Mouse (Mus musculus): Measurements from ENCODE around the gene Rtl1. TPM values are rescaled to one million over a fixed set of nuclear protein-coding genes. Genes with fewer than 3 reads are reported as not detected.
A peak's percentile ranks its signal among the peaks of the same experiment; 100 is the strongest.

Rtl1 gene
- 1.2 and 1.4 TPM in 2 replicates for polyA plus RNA-seq (2016; fragmentation: Nextera tagmentation; extraction: Ambion mirVana)

- 71% methylated on average over 7 of the region's 7 CpGs for WGBS (ENCODE audit: insufficient replicate concordance)
- H3K4me1 ChIP-seq: no peaks in the 10 kb centered on the region
- no peaks in the 10 kb centered on the region for H3K9me3 ChIP-seq (replicated peaks)
- no peaks in the 10 kb centered on the region for H3K27me3 ChIP-seq (replicated peaks)
- no peak for ATAC-seq
- no peak within 1 kb of the TSS for H3K4me3 ChIP-seq
- peaks cover 8% of the 10 kb centered on the region; the same call in 1 of the 2 replicates for H3K36me3 ChIP-seq
- no peak within 1 kb of the TSS for H3K4me2 ChIP-seq
- H3K27ac ChIP-seq: no peak within 1 kb of the TSS
- no peak within 1 kb of the TSS for H3K9ac ChIP-seq
Observed at GRCm38 (mm10) chr12:109600230-109600629, at the start of gene Rtl1. Rtl1 (minus strand) TSS chr12:109600330.

DNA sequence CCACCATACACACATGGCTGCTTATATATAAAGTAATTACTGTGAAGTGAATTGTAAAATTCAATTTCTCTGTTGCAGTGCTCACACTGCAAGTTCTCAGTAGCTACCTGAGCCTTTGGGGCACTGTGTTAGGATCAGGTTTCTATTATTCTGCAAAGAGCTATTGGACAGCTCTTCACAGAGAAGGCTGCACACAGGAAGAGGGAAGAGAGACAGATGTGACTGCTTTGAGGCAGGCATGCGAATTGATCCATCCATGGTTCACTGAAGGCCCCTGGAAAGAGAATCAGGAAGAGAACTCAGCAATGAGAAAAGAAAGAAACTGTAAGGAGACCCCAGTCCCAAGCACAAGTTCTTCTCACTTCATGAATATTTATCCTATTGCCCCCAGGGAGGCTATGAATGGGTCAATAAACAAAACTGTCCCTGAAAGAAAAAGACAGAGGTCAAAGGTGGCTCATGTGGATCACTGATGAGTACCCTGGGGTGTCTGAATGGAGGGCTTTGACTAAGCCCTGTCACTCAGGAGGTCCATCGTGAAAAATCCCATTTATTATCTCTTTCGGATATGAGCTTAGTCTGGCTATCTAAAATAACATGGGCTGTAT lies 40.5 kb upstream of the Rtl1 start:
- Histone ChIP-seq H3K4me3 (no peak overlapping the region), H3K4me2 (no peak overlapping the region), H3K27me3 (replicated peaks) (no peaks in the 10 kb centered on the region), H3K9ac (no peak overlapping the region), H3K36me3 (no peaks in the 10 kb centered on the region), H3K4me1 (no peaks in the 10 kb centered on the region), H3K27ac (no peak overlapping the region), H3K9me3 (replicated peaks) (no peaks in the 10 kb centered on the region)
- 55% methylated on average over 3 of the region's 3 CpGs for WGBS (ENCODE audit: insufficient replicate concordance)
- ATAC-seq: no peak

DNA sequence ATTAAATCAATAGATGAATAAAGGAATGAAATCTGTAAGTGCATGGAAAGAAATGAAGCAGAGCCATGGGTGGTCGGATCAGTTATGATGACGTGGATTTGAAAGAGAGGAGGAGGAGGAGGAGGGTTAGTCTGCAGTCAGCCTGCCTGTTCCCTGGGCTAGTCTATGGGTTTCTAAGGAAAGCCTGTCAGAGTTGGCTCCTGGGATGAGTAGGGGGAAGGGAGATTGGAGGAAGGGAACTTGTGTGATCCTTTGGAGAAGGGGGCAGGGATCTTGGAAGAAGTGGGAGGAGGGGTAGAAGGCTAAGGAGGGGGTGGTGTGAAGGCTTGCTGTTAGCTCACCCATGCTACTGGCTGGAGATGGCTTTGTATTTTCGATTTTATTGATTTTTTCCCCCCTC lies 31.9 kb upstream of the Rtl1 start:
- Histone ChIP-seq H3K27me3 (replicated peaks) (no peaks in the 10 kb centered on the region), H3K36me3 (no peaks in the 10 kb centered on the region), H3K4me2 (no peak overlapping the region), H3K27ac (no peak overlapping the region), H3K4me1 (no peaks in the 10 kb centered on the region), H3K4me3 (no peak overlapping the region), H3K9ac (no peak overlapping the region), H3K9me3 (replicated peaks) (no peaks in the 10 kb centered on the region)
- ATAC-seq: no peak
- whole genome bisulfite sequencing (ENCODE audit: insufficient replicate concordance): 24% methylated on average over 3 of the region's 3 CpGs

GRCm38 (mm10) chr12:109628887-109629286 lies 28.8 kb upstream of the Rtl1 start:
- Histone ChIP-seq H3K4me3 (no peak overlapping the region), H3K9me3 (replicated peaks) (no peaks in the 10 kb centered on the region), H3K27me3 (replicated peaks) (no peaks in the 10 kb centered on the region), H3K36me3 (no peaks in the 10 kb centered on the region), H3K27ac (no peak overlapping the region), H3K4me2 (no peak overlapping the region), H3K4me1 (no peaks in the 10 kb centered on the region), H3K9ac (no peak overlapping the region)
- WGBS (ENCODE audit: insufficient replicate concordance): 72% methylated on average over 1 of the region's 1 CpGs
- ATAC-seq: no peak

DNA sequence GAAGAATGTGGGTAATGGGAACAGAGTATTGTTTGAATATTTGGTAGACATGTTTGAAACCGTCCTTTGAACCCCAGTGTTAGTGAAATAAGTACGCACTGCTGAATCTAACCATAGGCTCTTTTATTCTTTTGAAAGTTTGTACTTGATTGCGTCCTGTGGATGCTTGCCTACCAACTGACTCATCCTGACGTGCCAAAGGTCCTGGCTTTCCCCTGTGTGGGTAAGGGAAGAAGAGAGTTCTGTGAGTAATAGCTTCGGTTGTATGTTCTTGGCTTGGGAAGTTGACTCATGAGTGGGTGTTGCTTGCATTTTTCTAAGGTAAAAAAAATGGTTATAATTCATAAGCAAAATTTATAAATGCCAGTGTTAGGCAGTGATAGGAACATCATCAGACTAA lies 26.8 kb upstream of the Rtl1 start:
- 73% methylated on average over 5 of the region's 5 CpGs for WGBS (ENCODE audit: insufficient replicate concordance)
- Histone ChIP-seq H3K4me2 (no peak overlapping the region), H3K27ac (no peak overlapping the region), H3K9me3 (replicated peaks) (no peaks in the 10 kb centered on the region), H3K36me3 (no peaks in the 10 kb centered on the region), H3K27me3 (replicated peaks) (no peaks in the 10 kb centered on the region), H3K4me3 (no peak overlapping the region), H3K9ac (no peak overlapping the region), H3K4me1 (no peaks in the 10 kb centered on the region)
- ATAC-seq: no peak

- H3K27me3 ChIP-seq (replicated peaks): no peaks in the 10 kb centered on the region
- WGBS (ENCODE audit: insufficient replicate concordance): 70% methylated on average over 3 of the region's 3 CpGs
- H3K27ac ChIP-seq: no peak overlapping the region
- H3K9ac ChIP-seq: no peak overlapping the region
- no peaks in the 10 kb centered on the region for H3K9me3 ChIP-seq (replicated peaks)
- no peaks in the 10 kb centered on the region for H3K4me1 ChIP-seq
- H3K36me3 ChIP-seq: 0 out of 2 replicates have a peak, but pooled peaks cover 2% of the 10 kb centered on the region
- ATAC-seq: no peak
- no peak overlapping the region for H3K4me2 ChIP-seq
- H3K4me3 ChIP-seq: no peak overlapping the region
Observed at GRCm38 (mm10) chr12:109620196-109620595, 20.1 kb upstream of the Rtl1 start.

DNA sequence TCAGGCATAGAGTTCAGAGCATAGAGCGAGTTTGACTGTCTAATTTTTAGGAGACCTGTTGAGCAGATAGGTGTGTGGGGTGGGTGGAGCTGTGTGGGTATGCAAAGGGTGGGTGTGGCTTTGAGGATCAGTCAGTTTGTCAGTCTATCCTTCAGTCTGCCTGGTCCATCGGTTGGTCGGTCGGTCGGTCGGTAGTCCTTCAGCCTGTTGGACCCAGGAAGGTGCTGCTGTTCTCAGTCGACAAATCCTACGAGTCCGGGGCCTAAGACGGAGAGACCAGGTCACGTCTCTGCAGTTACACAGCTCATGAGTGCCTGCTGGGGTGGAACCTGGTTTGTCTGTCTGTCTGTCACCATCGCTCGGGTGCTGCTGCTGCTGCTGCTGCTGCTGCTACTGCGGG lies 17.9 kb upstream of the Rtl1 start:
- 81% methylated on average over 14 of the region's 14 CpGs for WGBS (ENCODE audit: insufficient replicate concordance)
- ATAC-seq: 0 out of 2 replicates have a peak, but pooled peaks have one; percentile 15

DNA sequence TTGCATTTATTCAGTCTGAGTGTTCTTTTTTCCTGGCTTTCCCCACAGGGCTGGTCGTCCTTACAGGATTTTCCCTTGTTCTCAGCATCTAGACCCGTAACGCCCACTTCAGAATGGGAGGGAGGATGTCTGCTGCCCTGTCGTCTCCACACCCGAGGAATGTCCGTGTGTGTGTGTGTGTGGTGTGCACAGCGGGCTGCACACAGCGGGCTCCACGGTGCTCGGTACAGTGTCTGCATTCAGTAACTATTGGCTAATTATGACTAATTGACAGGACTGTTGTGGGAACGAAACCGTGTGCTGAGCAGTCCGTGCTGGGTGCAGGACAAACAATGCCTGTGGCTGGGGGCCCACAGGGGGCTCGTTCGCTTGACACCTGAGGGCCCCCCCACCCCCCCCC lies 17.0 kb upstream of the Rtl1 start:
- WGBS (ENCODE audit: insufficient replicate concordance): 52% methylated on average over 15 of the region's 15 CpGs
- Histone ChIP-seq H3K9me3 (replicated peaks) (no peaks in the 10 kb centered on the region), H3K4me1 (no peaks in the 10 kb centered on the region), H3K27ac (no peak overlapping the region), H3K36me3 (0 out of 2 replicates have a peak, but pooled peaks cover 2% of the 10 kb centered on the region), H3K27me3 (replicated peaks) (peaks cover 25% of the 10 kb centered on the region), H3K9ac (no peak overlapping the region), H3K4me3 (no peak overlapping the region), H3K4me2 (no peak overlapping the region)
- ATAC-seq: peak; percentile 33; the same call in 1 of the 2 replicates

More for the DNA sequence above, 17.9 kb upstream of the Rtl1 start:
- no peak overlapping the region for H3K27ac ChIP-seq
- H3K36me3 ChIP-seq: 0 out of 2 replicates have a peak, but pooled peaks cover 2% of the 10 kb centered on the region
- H3K27me3 ChIP-seq (replicated peaks): peaks cover 17% of the 10 kb centered on the region
- no peaks in the 10 kb centered on the region for H3K9me3 ChIP-seq (replicated peaks)
- H3K4me1 ChIP-seq: no peaks in the 10 kb centered on the region
- H3K4me3 ChIP-seq: no peak overlapping the region
- H3K4me2 ChIP-seq: no peak overlapping the region
- no peak overlapping the region for H3K9ac ChIP-seq

GRCm38 (mm10) chr12:109615371-109615770 lies 15.2 kb upstream of the Rtl1 start:
- H3K4me1 ChIP-seq: no peaks in the 10 kb centered on the region
- peaks cover 39% of the 10 kb centered on the region for H3K27me3 ChIP-seq (replicated peaks)
- WGBS (ENCODE audit: insufficient replicate concordance): 38% methylated on average over 8 of the region's 8 CpGs
- no peak overlapping the region for H3K4me3 ChIP-seq
- no peaks in the 10 kb centered on the region for H3K9me3 ChIP-seq (replicated peaks)
- H3K27ac ChIP-seq: no peak overlapping the region
- H3K36me3 ChIP-seq: peaks cover 14% of the 10 kb centered on the region
- no peak for ATAC-seq
- H3K9ac ChIP-seq: no peak overlapping the region
- no peak overlapping the region; the same call in 1 of the 2 replicates for H3K4me2 ChIP-seq

- ATAC-seq: no peak
- Histone ChIP-seq H3K4me1 (no peaks in the 10 kb centered on the region), H3K27ac (no peak overlapping the region), H3K36me3 (peaks cover 22% of the 10 kb centered on the region), H3K9me3 (replicated peaks) (no peaks in the 10 kb centered on the region), H3K27me3 (replicated peaks) (peaks cover 39% of the 10 kb centered on the region), H3K4me2 (no peak overlapping the region), H3K9ac (no peak overlapping the region), H3K4me3 (no peak overlapping the region)
- 48% methylated on average over 10 of the region's 10 CpGs for WGBS (ENCODE audit: insufficient replicate concordance)
Observed at GRCm38 (mm10) chr12:109614416-109614815, 14.3 kb upstream of the Rtl1 start.

GRCm38 (mm10) chr12:109612392-109613385 lies 12.6 kb upstream of the Rtl1 start:
- H3K4me3 ChIP-seq: peak overlapping the region; percentile 11; the same call in 1 of the 2 replicates
- ATAC-seq: no peak
- no peak overlapping the region for H3K27ac ChIP-seq

More at GRCm38 (mm10) chr12:109612392-109613385, 12.6 kb upstream of the Rtl1 start:
- peaks cover 27% of the 10 kb centered on the region for H3K36me3 ChIP-seq
- WGBS (ENCODE audit: insufficient replicate concordance): 56% methylated on average over 34 of the region's 34 CpGs
- H3K4me1 ChIP-seq: peaks cover 7% of the 10 kb centered on the region; the same call in 1 of the 2 replicates
- H3K9me3 ChIP-seq (replicated peaks): no peaks in the 10 kb centered on the region
- H3K27me3 ChIP-seq (replicated peaks): peaks cover 39% of the 10 kb centered on the region
- H3K4me2 ChIP-seq: peak overlapping the region; percentile 22
- no peak overlapping the region for H3K9ac ChIP-seq

Data from liver, embryonic 12.5 days (tissue).